19 mouse cellular contexts compared by ENCODE assay signal in the genomic region with DNA sequence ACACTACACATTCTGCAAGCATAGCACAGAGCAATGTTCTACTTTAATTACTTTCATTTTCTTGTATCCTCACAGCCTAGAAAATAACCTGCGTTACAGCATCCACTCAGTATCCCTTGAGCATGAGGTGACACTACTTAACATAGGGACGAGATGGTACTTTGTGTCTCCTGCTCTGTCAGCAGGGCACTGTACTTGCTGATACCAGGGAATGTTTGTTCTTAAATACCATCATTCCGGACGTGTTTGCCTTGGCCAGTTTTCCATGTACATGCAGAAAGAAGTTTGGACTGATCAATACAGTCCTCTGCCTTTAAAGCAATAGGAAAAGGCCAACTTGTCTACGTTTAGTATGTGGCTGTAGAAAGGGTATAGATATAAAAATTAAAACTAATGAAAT. TPM values are rescaled to one million over a fixed set of nuclear protein-coding genes. Genes with fewer than 3 reads are reported as not detected.
"Had no signal": no experiment of that assay in that cellular context is flagged by ENCODE, and none has a peak within 500 bp of the region (broad histone marks: within the 10 kb centered on the region; RNA-seq: fewer than 3 reads in every experiment).

No protein-coding gene starts in this region.

- DNase-seq: lung, adult 2 months; lung, postnatal 14 days; lung, postnatal 36 days; right cerebral cortex, postnatal 25 days; right cerebral cortex, postnatal 4 days; thymus, adult 18-20 months; thymus, postnatal 25 days; thymus, postnatal 4 days had no signal

- H3K9me3 ChIP-seq: limb, embryonic 13.5 days; limb, embryonic 15.5 days; lung, embryonic 15.5 days; megakaryocyte, embryonic 14.5 days; midbrain, embryonic 13.5 days; midbrain, embryonic 15.5 days; neural tube, embryonic 12.5 days had no signal

- H3K4me3 ChIP-seq: limb, embryonic 13.5 days; limb, embryonic 15.5 days; lung, embryonic 15.5 days; megakaryocyte, embryonic 14.5 days; midbrain, embryonic 13.5 days; midbrain, embryonic 15.5 days; neural tube, embryonic 12.5 days had no signal

- H3K36me3 ChIP-seq: limb, embryonic 13.5 days; limb, embryonic 15.5 days; lung, embryonic 15.5 days; midbrain, embryonic 13.5 days; midbrain, embryonic 15.5 days; neural tube, embryonic 12.5 days had no signal

- ATAC-seq: lung, postnatal 0 days; midbrain, embryonic 13.5 days; midbrain, embryonic 15.5 days had no signal

- H3K4me2 ChIP-seq: limb, embryonic 13.5 days; limb, embryonic 15.5 days; lung, embryonic 15.5 days; midbrain, embryonic 11.5 days; midbrain, embryonic 13.5 days; midbrain, embryonic 15.5 days; neural tube, embryonic 12.5 days had no signal

- H3K4me1 ChIP-seq: limb, embryonic 13.5 days; limb, embryonic 15.5 days; lung, embryonic 15.5 days; megakaryocyte, embryonic 14.5 days; midbrain, embryonic 13.5 days; midbrain, embryonic 15.5 days; neural tube, embryonic 12.5 days had no signal

- H3K9ac ChIP-seq: limb, embryonic 13.5 days; limb, embryonic 15.5 days; lung, embryonic 15.5 days; midbrain, embryonic 13.5 days; midbrain, embryonic 15.5 days; neural tube, embryonic 12.5 days had no signal

- H3K27ac ChIP-seq: limb, embryonic 13.5 days; limb, embryonic 15.5 days; lung, embryonic 15.5 days; macrophage; midbrain, embryonic 13.5 days; midbrain, embryonic 15.5 days; neural tube, embryonic 12.5 days had no signal

- H3K27me3 ChIP-seq: limb, embryonic 15.5 days; lung, embryonic 15.5 days; megakaryocyte, embryonic 14.5 days; midbrain, embryonic 13.5 days; midbrain, embryonic 15.5 days; neural tube, embryonic 12.5 days had no signal

RNA-seq across cellular contexts. Expression of a gene that starts 10.7 kb away (rescaled TPM):
- polyA plus RNA-seq: macrophage; midbrain, embryonic 11.5 days; small intestine, adult 2 months had no signal

RNA-seq across cellular contexts. Expression of a gene that starts 40.6 kb away (rescaled TPM):
- polyA plus RNA-seq: midbrain, embryonic 11.5 days had no signal
